Mouse (Mus musculus) layer of hippocampus, postnatal 10 days (tissue): ENCODE data around the gene Dhrs2. TPM values are rescaled to one million over a fixed set of nuclear protein-coding genes. Genes with fewer than 3 reads are reported as not detected.

Experiments used
- DNase-seq, 2 experiments: peaks; one replicate each; pipeline ENCODE4 v3.0.0; 2021; ENCODE audit warnings: low spot score in 2 of 2
- total RNA-seq, 2 experiments: library from RNA; stranded (reverse); gene quantifications; 2 replicates each; pipeline ENCODE4 v1.2.3; 2021

Gene Dhrs2
- total RNA-seq, 2 experiments from 2014 or later: 0.38 TPM; not detected in 1

GRCm38 (mm10) chr14:55247181-55247580 lies 25.4 kb downstream of the Dhrs2 start:
- no peak for DNase-seq

DNA sequence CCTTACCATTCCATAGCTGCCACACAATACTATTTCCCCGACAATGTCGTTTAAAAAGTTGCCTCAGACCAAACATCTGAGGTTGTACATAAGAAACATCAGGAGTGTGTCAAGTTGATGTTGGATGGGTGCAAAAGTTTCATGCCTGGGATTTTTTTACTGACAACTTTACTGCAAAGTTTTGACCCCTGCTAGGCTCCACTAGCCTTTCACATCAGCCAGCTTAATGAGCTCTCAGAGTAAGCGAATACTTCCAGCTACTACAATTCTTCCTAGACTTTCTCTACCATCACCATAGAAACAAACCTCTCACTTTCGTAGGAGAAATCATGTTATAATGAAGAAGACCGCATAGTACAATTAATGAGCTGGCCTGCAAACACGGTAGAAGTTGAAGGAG lies 26.5 kb downstream of the Dhrs2 start:
- no peak for DNase-seq

- DNase-seq: no peak
Measured at GRCm38 (mm10) chr14:55253580-55253979, 31.8 kb downstream of the Dhrs2 start.

- no peak for DNase-seq
Measured at GRCm38 (mm10) chr14:55255443-55255842, 33.6 kb downstream of the Dhrs2 start.

- DNase-seq: peak; percentile 73 to 81
Measured at GRCm38 (mm10) chr14:55271158-55271557, 49.4 kb downstream of the Dhrs2 start.

DNA sequence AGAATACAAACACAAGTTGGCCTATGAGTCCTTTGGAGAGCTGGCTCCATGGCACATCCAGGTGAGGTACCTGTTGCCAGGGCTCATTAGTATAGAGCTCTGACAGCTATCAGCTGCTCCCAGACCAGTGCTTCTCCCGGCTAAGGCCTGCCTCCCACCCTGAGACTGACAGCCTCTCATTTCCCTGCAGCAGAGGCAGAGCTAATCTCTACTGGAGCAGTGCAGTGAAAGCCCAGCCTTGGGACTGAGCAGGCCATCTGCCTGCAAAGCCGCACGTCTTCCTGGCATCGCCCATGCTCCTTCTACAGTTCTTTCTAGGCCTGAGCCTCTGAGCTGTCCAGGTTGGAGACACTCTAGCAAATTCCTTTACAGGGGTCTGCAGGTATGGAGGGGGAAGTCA lies 51.2 kb downstream of the Dhrs2 start:
- no peak for DNase-seq

DNA sequence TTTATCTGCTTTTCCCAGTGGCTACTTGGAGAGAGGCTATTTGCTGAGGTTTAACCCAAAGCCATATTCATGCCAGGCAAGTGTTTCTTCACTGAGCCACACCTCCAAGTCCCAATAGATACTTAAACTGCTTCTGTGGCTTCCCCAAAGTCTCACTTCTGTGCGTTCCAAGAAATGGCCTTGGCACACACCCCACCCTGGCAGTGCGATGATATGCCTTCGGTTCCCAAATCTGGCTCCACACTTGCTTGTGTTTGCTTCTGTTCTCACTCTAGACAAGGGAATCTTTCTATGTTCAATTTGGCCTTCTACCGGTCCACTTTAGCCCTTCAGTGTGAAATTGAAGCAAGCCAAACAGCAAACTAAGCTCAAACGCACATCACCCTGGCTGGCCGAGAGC lies 53.0 kb downstream of the Dhrs2 start:
- no peak for DNase-seq

GRCm38 (mm10) chr14:55279322-55280069 lies 57.7 kb downstream of the Dhrs2 start:
- DNase-seq: no peak

Other genes with a start within 250 kb of the Dhrs2 start
- gene Gm17428, start 245.1 kb upstream of the Dhrs2 start, total RNA-seq: not detected
- 1 to 10 TPM; 4.4 to 7.4 TPM for gene Myh7, start 227.4 kb upstream of the Dhrs2 start, total RNA-seq
- gene Ngdn, start 206.6 kb upstream of the Dhrs2 start, total RNA-seq: 10 to 100 TPM; 30.0 to 39.1 TPM
- gene Zfhx2, start 129.7 kb upstream of the Dhrs2 start, total RNA-seq: 10 to 100 TPM; 34.0 to 39.3 TPM
- gene Thtpa, start 127.2 kb upstream of the Dhrs2 start, total RNA-seq: 10 to 100 TPM; 26.5 to 31.1 TPM
- 10 to 100 TPM; 19.2 to 20.6 TPM for gene Ap1g2, start 115.4 kb upstream of the Dhrs2 start, total RNA-seq
- gene Jph4, start 105.1 kb upstream of the Dhrs2 start, total RNA-seq: 100 to 1,000 TPM; 410 to 431 TPM